In genomic region chr7:117882803-117883202, GRCm38 (mm10) we compare ENCODE assay signal across 9 mouse cellular contexts.
DNase-seq lines count a peak whose midpoint lies in the region; ATAC-seq and TF ChIP-seq lines count a peak whose summit lies in the region.
"Had no signal": no experiment of that assay in that cellular context is flagged by ENCODE, and none has a peak within 500 bp of the region (broad histone marks: within the 10 kb centered on the region; RNA-seq: fewer than 3 reads in every experiment).

No protein-coding gene starts in this region.

- no peak overlapping the region for H3K9ac ChIP-seq in forebrain, embryonic 11.5 days (ENCODE audit: low read length)
- H3K9ac ChIP-seq in heart, embryonic 16.5 days (ENCODE audit: low read length): no peak overlapping the region
- H3K9ac ChIP-seq: liver, embryonic 15.5 days had no signal

- H3K27ac ChIP-seq in forebrain, embryonic 11.5 days (ENCODE audit: low read depth, low read length): no peak overlapping the region
- no peak overlapping the region for H3K27ac ChIP-seq in heart, embryonic 16.5 days (ENCODE audit: low read length)
- H3K27ac ChIP-seq: liver, embryonic 15.5 days had no signal

- DNase-seq in ES-CJ7 (ENCODE audit: low read depth, low spot score): peak; percentile 74
- peak; percentile 89 for DNase-seq in brain, embryonic 14.5 days (ENCODE audit: low read depth)
- peak; percentile 90 for DNase-seq in forebrain, embryonic 11.5 days (ENCODE audit: low spot score)
- peak; percentile 70 for DNase-seq in layer of hippocampus, adult 9-10 months (ENCODE audit: low spot score)
- peak; percentile 80 for DNase-seq in lung, postnatal 14 days
- peak; percentile 93 for DNase-seq in right cerebral cortex, adult 2 months (ENCODE audit: low spot score in 2 of 2)
- DNase-seq in urinary bladder, postnatal 10 days (ENCODE audit: low spot score): peak; percentile 20

- H3K4me2 ChIP-seq in forebrain, embryonic 11.5 days (ENCODE audit: low read depth, low read length, severe bottlenecking): no peak overlapping the region
- peak overlapping the region; percentile 46 for H3K4me2 ChIP-seq in heart, embryonic 16.5 days (ENCODE audit: low read depth, low read length)
- H3K4me2 ChIP-seq: liver, embryonic 15.5 days had no signal

- ATAC-seq in forebrain, embryonic 11.5 days (replicated peaks; ENCODE audit: low FRiP score): peak; percentile 69; the same call in 1 of the 2 replicates
- ATAC-seq in heart, embryonic 16.5 days (replicated peaks; ENCODE audit: extremely low read depth, insufficient read depth, low FRiP score): no peak; the same call in 1 of the 2 replicates

- no peaks in the 10 kb centered on the region for H3K4me1 ChIP-seq in forebrain, embryonic 11.5 days (replicated peaks; ENCODE audit: control insufficient read depth, insufficient read depth, low read length)
- no peaks in the 10 kb centered on the region for H3K4me1 ChIP-seq in heart, embryonic 16.5 days (ENCODE audit: control insufficient read depth, insufficient read depth, low read length)
- H3K4me1 ChIP-seq: liver, embryonic 15.5 days had no signal

- no peak overlapping the region for H3K4me3 ChIP-seq in forebrain, embryonic 11.5 days (ENCODE audit: low read depth, low read length)
- H3K4me3 ChIP-seq in heart, embryonic 16.5 days (ENCODE audit: low read length): no peak overlapping the region
- H3K4me3 ChIP-seq: liver, embryonic 15.5 days had no signal

- no peaks in the 10 kb centered on the region for H3K36me3 ChIP-seq in forebrain, embryonic 11.5 days (ENCODE audit: control insufficient read depth, insufficient read depth, low read length)
- H3K36me3 ChIP-seq in heart, embryonic 16.5 days (ENCODE audit: control insufficient read depth, insufficient read depth): no peaks in the 10 kb centered on the region
- H3K36me3 ChIP-seq: liver, embryonic 15.5 days had no signal

- peak; percentile 92 for TF ChIP-seq CTCF in brain, embryonic 14.5 days (IDR thresholded peaks at IDR 0.05; ENCODE audit: borderline replicate concordance, extremely low read depth, insufficient read depth, insufficient read length)

- no peaks in the 10 kb centered on the region for H3K27me3 ChIP-seq in forebrain, embryonic 11.5 days (ENCODE audit: control insufficient read depth, insufficient read depth, low read length)
- no peaks in the 10 kb centered on the region for H3K27me3 ChIP-seq in heart, embryonic 16.5 days (ENCODE audit: control insufficient read depth, insufficient read depth, low read length)
- H3K27me3 ChIP-seq: liver, embryonic 15.5 days had no signal

- TF ChIP-seq POLR2A in brain, embryonic 14.5 days (IDR thresholded peaks at IDR 0.05; ENCODE audit: borderline replicate concordance, extremely low read depth, insufficient read depth, insufficient read length, poor library complexity, severe bottlenecking): no peak

- no peaks in the 10 kb centered on the region for H3K9me3 ChIP-seq in forebrain, embryonic 11.5 days (ENCODE audit: control insufficient read depth, low read length)
- H3K9me3 ChIP-seq in heart, embryonic 16.5 days (replicated peaks; ENCODE audit: control insufficient read depth, low read length): no peaks in the 10 kb centered on the region
- H3K9me3 ChIP-seq: liver, embryonic 15.5 days had no signal

- WGBS in forebrain, embryonic 11.5 days: 7% methylated on average over 13 of the region's 13 CpGs
- WGBS in heart, embryonic 16.5 days: 6% methylated on average over 13 of the region's 13 CpGs

Comparison
In these comparisons a context has a peak if more than half of its experiments do, and no peak if none do; other contexts are left out.
1. DNase-seq: peak in every context shown above with its lines; median percentile 93 in right cerebral cortex, adult 2 months; 90 in forebrain, embryonic 11.5 days; 89 in brain, embryonic 14.5 days; 80 in lung, postnatal 14 days; 74 in ES-CJ7; 70 in layer of hippocampus, adult 9-10 months; 20 in urinary bladder, postnatal 10 days.